Mouse (Mus musculus): ENCODE measurements at regions not wholly inside any gene's neighbourhood (a gene's known extent, or its start where the extent isn't known, plus 50 kb on each side); places are given as distances from the start of the nearest gene placed in this dataset.
A peak's percentile ranks its signal among the peaks of the same experiment; 100 is the strongest.

DNA sequence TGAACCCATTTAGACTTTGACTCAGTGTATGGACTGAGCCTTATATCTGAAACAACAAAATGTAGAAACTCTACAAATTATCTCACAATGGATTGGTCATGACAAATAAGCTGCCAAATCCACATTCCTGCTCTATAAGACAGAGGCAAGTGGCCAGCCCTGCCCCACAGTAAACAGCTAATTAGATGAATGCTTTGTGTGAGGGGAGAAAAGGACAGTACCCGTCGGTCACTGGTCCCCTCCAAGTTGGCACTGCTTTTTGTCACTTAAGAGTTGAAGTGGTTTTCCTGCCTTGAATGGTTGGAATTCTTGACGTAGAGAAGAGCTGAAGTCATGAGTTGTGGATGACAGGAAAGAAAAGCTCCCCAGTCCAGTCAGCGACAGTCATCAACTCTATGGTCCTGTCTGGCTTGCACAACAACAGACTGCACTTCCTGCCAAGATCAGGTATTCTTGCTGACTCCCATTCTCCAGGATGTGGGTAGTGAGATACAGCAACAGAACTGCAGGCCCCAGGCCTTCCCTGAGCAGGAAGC, 162.3 kb upstream of the Rnf32 start:
- ATAC-seq (ENCODE audit: insufficient read depth, low read depth) (peak; percentile 53; the same call in 1 of the 2 replicates), DNase-seq (ENCODE audit: low spot score) (peak; percentile 52)
- Histone ChIP-seq H3K9me3 (replicated peaks; ENCODE audit: control insufficient read depth, low read length) (no peaks in the 10 kb centered on the region), H3K4me1 (ENCODE audit: control insufficient read depth, insufficient read depth) (no peaks in the 10 kb centered on the region; the same call in 1 of the 2 replicates), H3K4me3 (ENCODE audit: low read depth, low read length) (no peak overlapping the region), H3K9ac (replicated peaks; ENCODE audit: low read depth, low read length) (no peak overlapping the region), H3K4me2 (ENCODE audit: low read depth, low read length) (no peak overlapping the region), H3K36me3 (replicated peaks; ENCODE audit: control insufficient read depth, insufficient read depth, low read length) (no peaks in the 10 kb centered on the region), H3K27ac (ENCODE audit: low read depth) (no peak overlapping the region), H3K27me3 (ENCODE audit: control insufficient read depth, insufficient read depth, low read length) (no peaks in the 10 kb centered on the region)
- TF ChIP-seq CTCF (IDR thresholded peaks at IDR 0.05; ENCODE audit: low read depth) (no peak), EP300 (IDR thresholded peaks at IDR 0.05; ENCODE audit: low read depth) (no peak)
- WGBS: 14% methylated on average over 4 of the region's 4 CpGs

DNA sequence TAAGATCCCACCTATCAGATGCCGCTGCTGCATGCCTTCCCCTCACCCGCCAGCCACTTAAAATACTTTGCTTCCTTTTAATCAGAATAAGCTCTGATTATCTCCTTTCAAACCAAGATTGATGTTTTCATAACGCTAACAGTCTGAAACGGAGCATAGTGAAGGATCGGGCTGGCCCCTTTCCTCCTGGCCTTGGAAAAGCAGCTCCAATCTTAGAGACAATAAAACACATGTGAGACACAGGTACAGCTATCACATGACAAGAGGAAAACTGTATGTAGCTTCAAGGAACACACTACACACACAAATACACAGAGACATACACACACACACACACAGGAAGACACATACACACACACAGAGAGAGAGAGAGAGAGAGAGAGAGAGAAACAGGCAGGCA, 165.3 kb upstream of the Rnf32 start:
- TF ChIP-seq EP300 (IDR thresholded peaks at IDR 0.05; ENCODE audit: low read depth) (no peak), CTCF (IDR thresholded peaks at IDR 0.05; ENCODE audit: low read depth) (no peak)
- no peak overlapping the region for H3K27ac ChIP-seq (ENCODE audit: low read depth)
- no peaks in the 10 kb centered on the region for H3K27me3 ChIP-seq (ENCODE audit: control insufficient read depth, insufficient read depth, low read length)
- no peaks in the 10 kb centered on the region; the same call in 1 of the 2 replicates for H3K4me1 ChIP-seq (ENCODE audit: control insufficient read depth, insufficient read depth)
- H3K9me3 ChIP-seq (replicated peaks; ENCODE audit: control insufficient read depth, low read length): no peaks in the 10 kb centered on the region
- no peak overlapping the region for H3K9ac ChIP-seq (replicated peaks; ENCODE audit: low read depth, low read length)
- H3K36me3 ChIP-seq (replicated peaks; ENCODE audit: control insufficient read depth, insufficient read depth, low read length): no peaks in the 10 kb centered on the region
- no peak overlapping the region for H3K4me3 ChIP-seq (ENCODE audit: low read depth, low read length)
- peak overlapping the region; percentile 45 for H3K4me2 ChIP-seq (ENCODE audit: low read depth, low read length)
- WGBS: 7% methylated on average over 5 of the region's 5 CpGs
- no peak for DNase-seq (ENCODE audit: low spot score)
- no peak for ATAC-seq (ENCODE audit: insufficient read depth, low read depth)

DNA sequence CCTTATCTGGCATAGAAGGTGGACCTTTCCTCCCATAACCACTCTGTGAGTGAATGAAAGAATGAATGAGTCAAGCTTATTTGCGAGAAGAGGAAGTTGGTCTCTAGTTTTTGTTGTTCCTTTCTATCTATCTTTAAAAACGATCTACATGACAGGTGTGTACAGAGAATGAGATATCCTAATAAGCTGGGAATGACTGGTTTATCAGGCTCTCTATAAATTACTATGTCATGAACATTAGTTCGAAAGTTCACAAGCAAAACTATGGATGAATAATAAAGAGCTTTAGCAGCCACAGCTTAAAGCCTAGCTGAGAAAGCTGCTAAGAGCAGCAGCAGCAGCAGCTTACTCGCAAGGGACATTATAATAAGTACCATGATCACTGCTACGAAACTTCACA, 165.8 kb upstream of the Rnf32 start:
- no peaks in the 10 kb centered on the region for H3K9me3 ChIP-seq (replicated peaks; ENCODE audit: control insufficient read depth, low read length)
- no peaks in the 10 kb centered on the region for H3K36me3 ChIP-seq (replicated peaks; ENCODE audit: control insufficient read depth, insufficient read depth, low read length)
- H3K27ac ChIP-seq (ENCODE audit: low read depth): no peak overlapping the region
- DNase-seq (ENCODE audit: low spot score) (no peak), ATAC-seq (ENCODE audit: insufficient read depth, low read depth) (no peak)
- H3K4me2 ChIP-seq (ENCODE audit: low read depth, low read length): peak overlapping the region; percentile 45
- H3K4me3 ChIP-seq (ENCODE audit: low read depth, low read length): no peak overlapping the region
- no peaks in the 10 kb centered on the region for H3K27me3 ChIP-seq (ENCODE audit: control insufficient read depth, insufficient read depth, low read length)
- H3K4me1 ChIP-seq (ENCODE audit: control insufficient read depth, insufficient read depth): no peaks in the 10 kb centered on the region; the same call in 1 of the 2 replicates
- no peak overlapping the region for H3K9ac ChIP-seq (replicated peaks; ENCODE audit: low read depth, low read length)
- 39% methylated on average over 5 of the region's 5 CpGs for WGBS
- TF ChIP-seq EP300 (IDR thresholded peaks at IDR 0.05; ENCODE audit: low read depth): no peak
- TF ChIP-seq CTCF (IDR thresholded peaks at IDR 0.05; ENCODE audit: low read depth): no peak

DNA sequence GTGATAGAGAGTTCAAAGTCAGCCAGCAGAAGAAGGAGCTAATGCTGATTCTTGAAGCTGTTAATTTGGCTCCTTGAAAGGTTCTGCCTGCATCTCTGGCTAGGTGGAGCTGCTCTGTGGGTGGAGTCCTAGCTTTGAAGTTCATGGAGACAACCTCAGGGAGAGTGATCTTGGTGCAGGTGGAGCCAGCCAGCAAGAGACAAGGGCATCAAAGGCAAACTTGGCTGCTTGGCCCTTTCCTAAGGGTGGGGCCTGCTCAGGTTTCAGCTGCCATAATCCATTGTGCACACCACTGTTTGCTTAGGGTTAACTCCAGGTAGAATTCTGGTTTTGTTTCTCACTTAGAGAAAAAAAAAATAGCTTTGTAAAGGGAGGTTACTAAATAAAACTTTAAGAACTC, 170.7 kb upstream of the Rnf32 start:
- ATAC-seq (ENCODE audit: insufficient read depth, low read depth) (no peak), DNase-seq (ENCODE audit: low spot score) (no peak)
- Histone ChIP-seq H3K4me2 (ENCODE audit: low read depth, low read length) (no peak overlapping the region), H3K4me1 (ENCODE audit: control insufficient read depth, insufficient read depth) (no peaks in the 10 kb centered on the region), H3K9ac (replicated peaks; ENCODE audit: low read depth, low read length) (no peak overlapping the region), H3K9me3 (replicated peaks; ENCODE audit: control insufficient read depth, low read length) (no peaks in the 10 kb centered on the region), H3K27ac (ENCODE audit: low read depth) (no peak overlapping the region), H3K4me3 (ENCODE audit: low read depth, low read length) (no peak overlapping the region), H3K36me3 (replicated peaks; ENCODE audit: control insufficient read depth, insufficient read depth, low read length) (no peaks in the 10 kb centered on the region), H3K27me3 (ENCODE audit: control insufficient read depth, insufficient read depth, low read length) (no peaks in the 10 kb centered on the region)
- TF ChIP-seq CTCF (IDR thresholded peaks at IDR 0.05; ENCODE audit: low read depth): no peak
- TF ChIP-seq EP300 (IDR thresholded peaks at IDR 0.05; ENCODE audit: low read depth): no peak

DNA sequence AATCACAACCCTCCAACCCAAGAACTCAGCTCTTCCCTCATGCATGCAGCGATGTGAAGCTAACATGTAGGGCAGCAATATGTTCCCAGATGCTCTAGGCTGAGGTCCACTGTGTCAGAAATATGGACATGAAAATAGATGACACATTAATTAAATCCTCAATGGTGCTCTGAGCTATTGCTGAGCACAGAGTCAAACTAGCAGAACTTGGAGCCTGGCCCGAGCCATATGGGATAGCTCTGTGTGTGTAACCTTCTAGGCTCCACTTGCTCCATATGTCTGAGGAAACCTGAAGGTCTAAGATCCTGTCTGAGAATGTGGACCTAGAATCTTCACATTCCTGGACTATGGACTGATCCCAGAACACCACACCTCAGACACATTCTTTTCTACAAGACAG, 203.0 kb upstream of the Rnf32 start:
- Histone ChIP-seq H3K27me3 (ENCODE audit: control insufficient read depth, insufficient read depth, low read length) (no peaks in the 10 kb centered on the region), H3K4me1 (ENCODE audit: control insufficient read depth, insufficient read depth) (no peaks in the 10 kb centered on the region), H3K9ac (replicated peaks; ENCODE audit: low read depth, low read length) (no peak overlapping the region), H3K4me2 (ENCODE audit: low read depth, low read length) (no peak overlapping the region), H3K36me3 (replicated peaks; ENCODE audit: control insufficient read depth, insufficient read depth, low read length) (no peaks in the 10 kb centered on the region), H3K4me3 (ENCODE audit: low read depth, low read length) (no peak overlapping the region), H3K27ac (ENCODE audit: low read depth) (no peak overlapping the region), H3K9me3 (replicated peaks; ENCODE audit: control insufficient read depth, low read length) (no peaks in the 10 kb centered on the region)
- ATAC-seq (ENCODE audit: insufficient read depth, low read depth) (no peak), DNase-seq (ENCODE audit: low spot score) (no peak)
- no peak for TF ChIP-seq EP300 (IDR thresholded peaks at IDR 0.05; ENCODE audit: low read depth)
- no peak for TF ChIP-seq CTCF (IDR thresholded peaks at IDR 0.05; ENCODE audit: low read depth)
- 67% methylated on average over 2 of the region's 2 CpGs for WGBS

DNA sequence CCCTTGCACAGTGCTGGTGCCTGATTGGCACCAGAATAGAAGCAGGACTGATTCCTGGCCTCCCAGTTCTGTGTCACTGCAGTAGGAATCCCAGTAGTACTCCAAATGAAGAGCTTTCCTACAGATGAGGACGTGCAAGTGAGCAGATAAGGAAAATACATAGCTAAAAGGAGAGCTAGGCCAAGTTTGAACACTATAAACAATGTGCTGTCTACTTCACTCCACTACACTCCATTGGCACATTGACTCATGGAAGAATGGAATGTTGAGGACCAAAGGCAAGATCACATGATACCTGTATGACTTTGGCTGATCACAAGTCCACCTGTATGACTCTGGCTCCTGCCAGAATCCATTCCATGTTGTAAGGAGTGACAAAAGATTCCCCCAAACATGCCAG, 215.9 kb upstream of the Rnf32 start:
- H3K27me3 ChIP-seq (ENCODE audit: control insufficient read depth, insufficient read depth, low read length): no peaks in the 10 kb centered on the region
- no peak overlapping the region for H3K4me2 ChIP-seq (ENCODE audit: low read depth, low read length)
- no peak overlapping the region for H3K4me3 ChIP-seq (ENCODE audit: low read depth, low read length)
- no peak overlapping the region for H3K9ac ChIP-seq (replicated peaks; ENCODE audit: low read depth, low read length)
- TF ChIP-seq EP300 (IDR thresholded peaks at IDR 0.05; ENCODE audit: low read depth) (no peak), CTCF (IDR thresholded peaks at IDR 0.05; ENCODE audit: low read depth) (no peak)
- WGBS: 11% methylated on average over 1 of the region's 1 CpGs
- DNase-seq (ENCODE audit: low spot score) (no peak), ATAC-seq (ENCODE audit: insufficient read depth, low read depth) (no peak)
- H3K9me3 ChIP-seq (replicated peaks; ENCODE audit: control insufficient read depth, low read length): no peaks in the 10 kb centered on the region
- no peak overlapping the region for H3K27ac ChIP-seq (ENCODE audit: low read depth)
- no peaks in the 10 kb centered on the region for H3K36me3 ChIP-seq (replicated peaks; ENCODE audit: control insufficient read depth, insufficient read depth, low read length)
- no peaks in the 10 kb centered on the region for H3K4me1 ChIP-seq (ENCODE audit: control insufficient read depth, insufficient read depth)

Data from heart, postnatal 0 days (tissue).